Mouse (Mus musculus) brain, embryonic 14.5 days (tissue): ENCODE measurements around the gene Zpbp2.
A peak's percentile ranks its signal among the peaks of the same experiment; 100 is the strongest.

Experiments used
- CTCF ChIP-seq: fragments of 200-500 bp; IDR thresholded peaks from 2 replicates; pipeline ENCODE4 v1.5.1; 2012; ENCODE audit warnings: inconsistent platforms, mild to moderate bottlenecking, moderate library complexity, borderline replicate concordance; ENCODE audit not compliant: insufficient read depth, insufficient read length; ENCODE audit errors: extremely low read depth
- POLR2A ChIP-seq: fragments of 200-500 bp; IDR thresholded peaks from 2 replicates; pipeline ENCODE4 v1.6.1; 2012; ENCODE audit warnings: mild to moderate bottlenecking, inconsistent platforms, borderline replicate concordance; ENCODE audit not compliant: poor library complexity, insufficient read depth, insufficient read length, severe bottlenecking; ENCODE audit errors: extremely low read depth

- TF ChIP-seq POLR2A, result no peak
- TF ChIP-seq CTCF, result peak; percentile 70; the same call in 1 of the 2 replicates
Observed at GRCm38 (mm10) chr11:98597363-98597762, 46.5 kb downstream of the Zpbp2 start.
